Mouse (Mus musculus) thymus, postnatal 10 days (tissue): ENCODE measurements at regions not wholly inside any gene's neighbourhood (a gene's known extent, or its start where the extent isn't known, plus 50 kb on each side); places are given as distances from the start of the nearest gene placed in this dataset.
"Not testable (repeated sequence)": the region's sequence is repeated elsewhere in the genome, so short reads cannot be mapped to it uniquely, and the experiment has no call there.

Experiments used
- DNase-seq, 2 experiments: peaks; one replicate each; pipeline ENCODE4 v3.0.0; 2021; ENCODE audit warnings: low spot score in 2 of 2

- DNase-seq: no peak
Measured at GRCm38 (mm10) chr6:66397411-66397810, 137.8 kb upstream of the Mad2l1 start.

- no peak for DNase-seq
Measured at GRCm38 (mm10) chr6:66398674-66399073, 136.5 kb upstream of the Mad2l1 start.

GRCm38 (mm10) chr6:66399091-66399755, 136.0 kb upstream of the Mad2l1 start:
- DNase-seq: no peak

- no peak for DNase-seq
Measured at GRCm38 (mm10) chr6:66401468-66401867, 133.7 kb upstream of the Mad2l1 start.

- DNase-seq: no peak
Measured at GRCm38 (mm10) chr6:66401868-66402440, 133.2 kb upstream of the Mad2l1 start.

- no peak for DNase-seq
Measured at GRCm38 (mm10) chr6:66414822-66415221, 120.4 kb upstream of the Mad2l1 start.

GRCm38 (mm10) chr6:66419452-66420041, 115.6 kb upstream of the Mad2l1 start:
- DNase-seq: no peak

- DNase-seq: no peak
Measured at GRCm38 (mm10) chr6:66428370-66428769, 106.8 kb upstream of the Mad2l1 start.

GRCm38 (mm10) chr6:66450408-66450807, 84.8 kb upstream of the Mad2l1 start:
- not testable (repeated sequence) for DNase-seq

- DNase-seq: no peak
Measured at GRCm38 (mm10) chr6:66458172-66458571, 77.0 kb upstream of the Mad2l1 start.

- DNase-seq: no peak
Measured at GRCm38 (mm10) chr6:66464540-66464939, 70.7 kb upstream of the Mad2l1 start.

- no peak for DNase-seq
Measured at GRCm38 (mm10) chr6:66465137-66465853, 69.9 kb upstream of the Mad2l1 start.

- DNase-seq: peak in 1 of 2 experiments; percentile 28
Measured at GRCm38 (mm10) chr6:66466757-66467156, 68.4 kb upstream of the Mad2l1 start.

GRCm38 (mm10) chr6:66470627-66471249, 64.5 kb upstream of the Mad2l1 start:
- no peak for DNase-seq

- DNase-seq: no peak
Measured at GRCm38 (mm10) chr6:66471786-66472185, 63.4 kb upstream of the Mad2l1 start.

GRCm38 (mm10) chr6:66472697-66473096, 62.5 kb upstream of the Mad2l1 start:
- no peak for DNase-seq

GRCm38 (mm10) chr6:66477575-66477974, 57.6 kb upstream of the Mad2l1 start:
- no peak for DNase-seq

- DNase-seq: no peak
Measured at GRCm38 (mm10) chr6:66478326-66478964, 56.7 kb upstream of the Mad2l1 start.

GRCm38 (mm10) chr6:66479576-66479975, 55.6 kb upstream of the Mad2l1 start:
- DNase-seq: no peak

- DNase-seq: peak in 1 of 2 experiments; percentile 21
Measured at GRCm38 (mm10) chr6:66480207-66480606, 55.0 kb upstream of the Mad2l1 start.

GRCm38 (mm10) chr6:66482797-66483196, 52.4 kb upstream of the Mad2l1 start:
- DNase-seq: no peak
